Mouse (Mus musculus) ES-E14 (cell line): ENCODE measurements around the gene Spred3. TPM values are rescaled to one million over a fixed set of nuclear protein-coding genes. Genes with fewer than 3 reads are reported as not detected.
"Not testable (repeated sequence)": the region's sequence is repeated elsewhere in the genome, so short reads cannot be mapped to it uniquely, and the experiment has no call there.

Experiments
- DNase-seq: peaks from one replicate; pipeline ENCODE4 v3.0.0-alpha.2; 2013; ENCODE audit warnings: low read depth, low spot score
- H3K27ac ChIP-seq: 2 replicates; pipeline ENCODE4 v1.5.1; 2012; ENCODE audit warnings: low read depth, mild to moderate bottlenecking, low read length, moderate library complexity, mixed read lengths; ENCODE audit not compliant: poor library complexity, insufficient read depth, severe bottlenecking
- H3K36me3 ChIP-seq: 2 replicates; pipeline ENCODE4 v1.6.1; 2012; ENCODE audit warnings: mild to moderate bottlenecking, low read length, moderate library complexity, mixed read lengths; ENCODE audit not compliant: control insufficient read depth, poor library complexity, insufficient read depth, severe bottlenecking
- H3K4me1 ChIP-seq, 2 experiments: fragments of 150-350 bp in 1 of 2; sonication (generic) in 1 of 2; 2 replicates each; pipeline ENCODE4 v1.6.1; 2012; ENCODE audit warnings: low read length in 2 of 2, mild to moderate bottlenecking in 1 of 2, mixed read lengths in 1 of 2; ENCODE audit not compliant: control insufficient read depth in 2 of 2, insufficient read depth in 2 of 2, poor library complexity in 1 of 2
- H3K4me3 ChIP-seq, 2 experiments: fragments of 150-350 bp in 1 of 2; sonication (generic) in 1 of 2; 2 replicates each; pipeline ENCODE4 v1.5.1; 2012; ENCODE audit warnings: low read length in 2 of 2, low read depth in 1 of 2, mild to moderate bottlenecking in 1 of 2, mixed read lengths in 1 of 2; ENCODE audit not compliant: insufficient read depth in 1 of 2, poor library complexity in 1 of 2, severe bottlenecking in 1 of 2
- H3K9ac ChIP-seq: 2 replicates; pipeline ENCODE4 v1.6.1; 2012; ENCODE audit warnings: low read depth, mild to moderate bottlenecking, low read length, mixed read lengths; ENCODE audit not compliant: poor library complexity, insufficient read depth, severe bottlenecking
- H3K9me3 ChIP-seq: fragments of 150-350 bp; sonication (generic); 2 replicates; pipeline ENCODE4 v1.6.1; 2012; ENCODE audit warnings: low read depth, mild to moderate bottlenecking, low read length; ENCODE audit not compliant: control insufficient read depth, insufficient read depth
- CHD2 ChIP-seq: IDR thresholded peaks from 2 replicates; pipeline ENCODE4 v1.6.1; 2014; ENCODE audit warnings: mild to moderate bottlenecking, low read depth, low read length, inconsistent platforms
- HCFC1 ChIP-seq: IDR thresholded peaks from 2 replicates; pipeline ENCODE4 v1.6.1; 2012; ENCODE audit warnings: low read length, inconsistent platforms, borderline replicate concordance; ENCODE audit not compliant: insufficient read depth
- MAFK ChIP-seq: IDR thresholded peaks from 2 replicates; pipeline ENCODE4 v1.6.1; 2014; ENCODE audit warnings: mild to moderate bottlenecking, low read depth, low read length, inconsistent platforms; ENCODE audit not compliant: insufficient read depth
- ZC3H11A ChIP-seq: IDR thresholded peaks from 2 replicates; pipeline ENCODE4 v1.6.1; 2012; ENCODE audit warnings: low read depth, mild to moderate bottlenecking, inconsistent platforms, low read length, borderline replicate concordance
- ZNF384 ChIP-seq: IDR thresholded peaks from 2 replicates; pipeline ENCODE4 v1.6.1; 2012; ENCODE audit warnings: low read depth, low read length, inconsistent platforms
- in situ Hi-C, 2 experiments: fragments of 600-800 bp; cut with MboI; formaldehyde crosslinking; loops; one replicate each; pipeline ENCODE4 v1.15.1; 2025; ENCODE audit warnings: low sequenced_read_pairs in 2 of 2, inconsistent platforms in 1 of 2; ENCODE audit not compliant: unreplicated experiment in 2 of 2
- total RNA-seq: library from RNA; depleted of rRNA; stranded (reverse); fragments of 300-350 nt; gene quantifications from 2 replicates; pipeline ENCODE4 v1.2.3, GENCODE M21; 2012

Gene Spred3
- total RNA-seq, 1 experiment = 6.2 TPM

- H3K4me1 ChIP-seq = peaks cover 0 to 3% of the 10 kb centered on the region in 2 experiments; a peak in 2 of 4 replicates
- no peak overlapping the region for H3K9ac ChIP-seq
- TF ChIP-seq MAFK = no peak
- H3K36me3 ChIP-seq = no peaks in the 10 kb centered on the region; the same call in 1 of the 2 replicates
- H3K9me3 ChIP-seq = no peaks in the 10 kb centered on the region
- no peak overlapping the region for H3K4me3 ChIP-seq
- in situ Hi-C loops = no loop called here
- H3K27ac ChIP-seq = no peak overlapping the region
- no peak for DNase-seq
Measured at GRCm38 (mm10) chr7:29144006-29144405, 26.2 kb downstream of the Spred3 start.

- no peak overlapping the region for H3K27ac ChIP-seq
- peaks cover 6 to 8% of the 10 kb centered on the region in 2 experiments for H3K4me1 ChIP-seq
- TF ChIP-seq CHD2 (no peak), ZC3H11A (no peak), MAFK (no peak), ZNF384 (no peak), HCFC1 (no peak)
- no peak for DNase-seq
- H3K4me3 ChIP-seq = no peak overlapping the region
- H3K9ac ChIP-seq = no peak overlapping the region
- in situ Hi-C loops = no loop called here
- H3K36me3 ChIP-seq = no peaks in the 10 kb centered on the region; the same call in 1 of the 2 replicates
- no peaks in the 10 kb centered on the region for H3K9me3 ChIP-seq
Measured at GRCm38 (mm10) chr7:29141416-29141815, 28.8 kb downstream of the Spred3 start.

- in situ Hi-C loops = not testable (repeated sequence)
Measured at GRCm38 (mm10) chr7:29139237-29139636, 31.0 kb downstream of the Spred3 start.

GRCm38 (mm10) chr7:29137429-29137828 is 32.8 kb downstream of the Spred3 start:
- no peaks in the 10 kb centered on the region for H3K9me3 ChIP-seq
- H3K27ac ChIP-seq = peak overlapping the region; percentile 4; the same call in 1 of the 2 replicates
- peak overlapping the region; percentile 52 to 68 for H3K4me3 ChIP-seq
- peak; percentile 90 for TF ChIP-seq MAFK
- no peak for TF ChIP-seq HCFC1
- in situ Hi-C loops = no loop called here
- H3K4me1 ChIP-seq = peaks cover 6 to 15% of the 10 kb centered on the region in 2 experiments
- peak; percentile 75 for DNase-seq
- H3K9ac ChIP-seq = peak overlapping the region; percentile 14; the same call in 1 of the 2 replicates
- H3K36me3 ChIP-seq = no peaks in the 10 kb centered on the region; the same call in 1 of the 2 replicates

More at GRCm38 (mm10) chr7:29139237-29139636, 31.0 kb downstream of the Spred3 start:
- not testable (repeated sequence) for H3K9me3 ChIP-seq, H3K9ac ChIP-seq, DNase-seq, H3K36me3 ChIP-seq, H3K4me3 ChIP-seq, H3K27ac ChIP-seq
- peaks cover 6 to 15% of the 10 kb centered on the region in 2 experiments for H3K4me1 ChIP-seq

GRCm38 (mm10) chr7:29134693-29135386 is 35.4 kb downstream of the Spred3 start, which contains the start of gene Rasgrp4:
Gene Rasgrp4 (plus strand): TSS chr7:29134851.
- in situ Hi-C loops = no loop called here
- no peak for DNase-seq
- H3K27ac ChIP-seq = no peak within 1 kb of the TSS

More at GRCm38 (mm10) chr7:29134693-29135386, 35.4 kb downstream of the Spred3 start, which contains the start of gene Rasgrp4:
- peaks cover 6 to 13% of the 10 kb centered on the region in 2 experiments for H3K4me1 ChIP-seq
- H3K9ac ChIP-seq = no peak within 1 kb of the TSS; the same call in 1 of the 2 replicates
- H3K36me3 ChIP-seq = no peaks in the 10 kb centered on the region
- TF ChIP-seq ZNF384 (no peak), MAFK (no peak), ZC3H11A (no peak), HCFC1 (no peak), CHD2 (no peak)
- peak within 1 kb of the TSS; percentile 44 to 62 for H3K4me3 ChIP-seq
- no peaks in the 10 kb centered on the region for H3K9me3 ChIP-seq
